Mouse (Mus musculus) erythroid progenitor cell, adult 5-6 weeks (primary cell): ENCODE results near the gene Dapk1. TPM values are rescaled to one million over a fixed set of nuclear protein-coding genes. Genes with fewer than 3 reads are reported as not detected.

Experiments used
- ATAC-seq: replicated peaks from 2 replicates; pipeline ENCODE4 v1.8.0; 2016; ENCODE audit warnings: moderate number of reproducible peaks, mild to moderate bottlenecking, moderate TSS enrichment, inconsistent platforms; ENCODE audit not compliant: poor library complexity, low FRiP score, severe bottlenecking
- total RNA-seq, 2 experiments: library from RNA; stranded (forward) in 1 of 2; stranded (reverse) in 1 of 2; fragments of 150-400 nt in 1 of 2; fragments of 186-747, 209-891 nt in 1 of 2; gene quantifications; 2 replicates each; pipeline versions ENCODE4 v1.2.3 to v1.2.4; 2015 to 2017; ENCODE audit warnings: low replicate concordance in 2 of 2

The Dapk1 gene
- total RNA-seq, 2 experiments from 2014 or later, result 0.23 to 1.3 TPM

- ATAC-seq, result no peak
Measured at GRCm38 (mm10) chr13:60728276-60729054, 126.7 kb downstream of the Dapk1 start.

GRCm38 (mm10) chr13:60729055-60729402 lies 127.3 kb downstream of the Dapk1 start:
- ATAC-seq, result no peak

- no peak for ATAC-seq
Measured at GRCm38 (mm10) chr13:60730587-60730986, 128.8 kb downstream of the Dapk1 start.

DNA sequence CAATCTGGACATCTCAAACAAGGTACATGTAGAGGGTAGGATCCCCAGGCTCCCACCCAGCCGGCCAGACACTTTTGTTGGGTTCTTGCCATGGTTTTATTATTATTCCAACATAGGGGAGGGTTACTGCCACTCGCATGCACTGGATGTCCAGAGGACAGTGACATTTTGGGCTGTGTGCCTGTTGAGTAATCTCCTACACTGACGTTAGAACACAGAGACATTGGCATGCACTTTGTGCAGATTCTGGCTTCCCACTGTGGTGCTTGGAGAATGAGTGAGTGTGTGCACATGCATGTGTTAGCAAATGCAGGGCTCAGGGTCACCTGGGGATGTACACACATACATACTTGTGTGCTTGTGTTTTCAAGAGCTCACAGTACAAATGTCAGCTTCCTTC lies 129.3 kb downstream of the Dapk1 start:
- no peak for ATAC-seq

- no peak for ATAC-seq
Measured at GRCm38 (mm10) chr13:60735306-60735705, 133.6 kb downstream of the Dapk1 start.

DNA sequence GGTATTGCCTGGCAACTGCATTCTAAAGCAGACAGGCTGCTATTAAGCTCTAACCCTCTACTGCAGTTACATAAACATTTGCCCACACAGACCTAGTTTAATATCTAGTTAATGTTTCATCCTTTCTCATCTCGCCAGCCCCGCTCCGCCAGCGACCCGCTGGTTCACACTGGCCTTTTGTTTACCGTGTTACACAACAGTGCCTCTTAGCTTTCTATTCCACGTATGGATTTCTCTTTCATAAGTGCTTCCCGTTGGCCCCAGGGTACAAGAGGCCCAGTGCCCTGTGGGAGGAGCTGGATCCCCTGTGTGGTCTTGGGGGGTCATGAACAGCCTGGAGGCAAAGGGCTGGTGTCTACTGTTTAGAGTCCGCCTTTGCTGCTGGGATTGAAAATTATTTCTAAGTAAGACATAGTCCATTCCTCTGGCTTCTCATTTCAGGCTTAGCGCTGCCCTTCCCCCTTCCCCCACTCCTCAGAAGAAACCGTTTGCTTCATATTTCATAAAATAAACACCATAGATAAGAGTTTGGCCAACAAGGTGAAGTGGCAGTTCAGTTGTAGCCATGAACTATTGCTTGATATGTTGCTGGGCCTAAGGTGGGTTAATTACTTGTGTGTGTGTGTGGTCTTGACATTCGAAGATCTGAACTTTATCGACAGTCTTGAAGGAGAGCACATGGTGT lies 134.8 kb downstream of the Dapk1 start:
- no peak for ATAC-seq

DNA sequence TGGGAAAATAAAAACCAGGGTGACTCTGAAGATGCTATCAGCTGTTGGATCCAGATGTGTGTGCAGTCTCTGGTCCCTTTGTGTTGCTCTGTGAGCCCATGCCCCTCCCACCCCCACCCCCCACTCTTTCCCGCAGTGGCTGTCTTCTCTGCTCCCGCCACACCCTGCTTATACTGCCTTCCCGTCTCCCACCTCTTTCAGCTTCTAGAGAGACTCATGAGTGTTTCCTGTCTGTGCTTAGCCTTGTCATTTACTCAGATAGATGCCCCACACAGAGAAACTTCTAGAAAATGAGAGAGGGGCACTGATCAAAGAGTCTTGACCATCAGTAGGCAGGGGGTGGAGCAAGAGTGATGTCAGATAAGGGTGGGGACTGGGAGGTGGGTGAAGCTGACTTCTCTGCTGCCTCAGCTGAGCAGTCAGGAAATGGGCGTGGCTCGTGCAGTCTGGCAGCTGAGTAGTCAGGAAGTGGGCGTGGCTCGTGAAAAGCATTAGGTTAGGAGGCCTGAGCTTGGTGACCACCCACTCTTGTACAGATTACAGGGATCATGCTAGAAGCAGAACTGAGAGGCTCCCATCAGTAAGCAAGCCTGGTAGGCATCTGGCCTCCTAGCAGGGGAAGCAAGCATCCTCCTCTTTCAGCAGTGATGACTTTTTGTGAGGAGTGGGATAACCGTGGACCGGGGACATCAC lies 136.0 kb downstream of the Dapk1 start:
- ATAC-seq, result peak; percentile 76

DNA sequence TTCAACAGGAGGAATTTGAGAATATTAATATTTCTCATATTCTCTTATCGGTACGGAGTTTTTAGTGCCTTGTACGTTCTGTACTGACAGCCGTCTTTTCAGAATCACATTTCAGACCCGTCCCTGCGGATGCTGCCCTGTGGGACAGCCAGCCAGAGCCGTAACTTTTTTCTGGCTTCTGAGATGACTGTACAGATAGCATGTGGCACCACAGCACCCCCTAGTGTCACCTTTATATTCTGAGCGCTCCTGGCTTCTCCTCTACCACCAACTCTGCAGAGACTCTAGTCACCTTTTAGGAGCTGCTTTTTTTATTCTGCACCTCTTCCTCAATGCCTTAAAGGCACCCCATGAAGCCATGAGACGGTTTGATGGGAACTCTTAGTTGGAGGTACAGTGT lies 136.7 kb downstream of the Dapk1 start:
- ATAC-seq, result peak; percentile 72

DNA sequence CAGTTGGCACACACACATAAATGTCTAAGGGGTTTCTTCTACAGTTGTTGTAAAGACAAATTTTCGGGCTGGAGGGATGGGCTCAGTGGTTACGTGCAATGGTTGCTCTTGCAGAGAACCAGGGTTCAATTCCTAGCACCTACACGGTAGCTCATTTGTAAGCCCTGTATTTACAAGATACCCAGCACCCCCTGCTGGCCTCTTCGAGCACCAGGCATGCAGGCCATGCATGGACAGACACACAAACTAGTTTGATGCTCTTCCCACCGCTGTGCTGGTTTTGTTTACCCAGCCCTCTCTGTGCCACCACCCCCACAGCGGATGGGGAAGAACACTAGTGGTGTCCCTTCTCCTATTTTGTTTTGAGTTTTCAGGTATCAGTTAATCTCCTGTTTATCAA lies 138.5 kb downstream of the Dapk1 start:
- ATAC-seq, result no peak

DNA sequence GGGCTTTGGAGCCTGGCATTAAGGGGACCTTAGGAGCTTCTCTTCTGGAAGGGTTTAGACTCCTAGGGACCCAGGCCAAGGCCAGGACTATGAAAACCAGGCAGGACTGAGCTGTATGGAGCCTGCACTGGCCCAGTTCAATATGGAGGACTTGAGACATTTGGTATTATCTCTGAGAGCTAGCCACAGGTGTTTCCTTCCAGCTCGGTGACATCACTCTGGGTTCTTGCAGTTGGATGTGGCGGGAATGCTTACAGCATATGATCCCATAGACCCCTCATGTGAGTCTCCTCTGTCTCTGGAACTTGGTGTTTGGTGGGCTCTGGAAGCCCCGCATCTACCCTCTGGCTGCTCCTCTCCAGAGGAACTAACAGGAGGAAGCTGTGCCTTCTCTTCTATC lies 140.9 kb downstream of the Dapk1 start:
- ATAC-seq, result no peak

DNA sequence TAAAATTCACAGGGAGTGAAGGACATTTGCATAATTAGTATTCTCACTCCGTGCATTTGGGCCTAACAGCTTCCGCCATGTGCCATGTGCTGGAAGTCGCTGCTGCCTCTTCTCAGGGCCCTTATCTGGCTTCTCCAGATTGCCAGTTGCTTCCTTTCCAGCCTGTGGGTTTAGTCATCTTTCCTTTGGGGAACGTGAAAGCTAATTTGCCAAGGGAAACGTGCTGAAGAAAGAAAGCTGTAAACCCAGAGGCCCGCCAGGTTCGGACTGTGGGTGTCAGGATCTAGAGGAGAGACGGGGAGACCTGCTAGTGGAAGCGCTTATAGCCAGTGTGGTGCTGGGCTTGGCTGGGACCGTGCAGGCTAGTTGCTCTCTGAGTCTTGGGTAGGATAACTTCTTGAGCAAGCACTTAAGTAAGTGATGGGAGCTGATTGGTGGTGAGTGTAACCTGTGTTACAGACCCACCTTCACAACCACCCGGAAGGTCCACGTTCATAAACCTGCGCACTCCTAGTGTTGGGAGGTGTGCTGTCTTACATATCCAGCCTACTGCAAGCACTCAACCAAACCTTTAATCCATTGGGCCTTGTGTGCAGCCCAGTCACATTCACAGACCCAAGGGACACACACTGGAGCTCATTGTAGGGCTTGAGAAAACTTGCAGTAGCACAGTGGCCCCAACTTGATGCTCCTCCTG lies 141.8 kb downstream of the Dapk1 start:
- peak; percentile 58 for ATAC-seq

DNA sequence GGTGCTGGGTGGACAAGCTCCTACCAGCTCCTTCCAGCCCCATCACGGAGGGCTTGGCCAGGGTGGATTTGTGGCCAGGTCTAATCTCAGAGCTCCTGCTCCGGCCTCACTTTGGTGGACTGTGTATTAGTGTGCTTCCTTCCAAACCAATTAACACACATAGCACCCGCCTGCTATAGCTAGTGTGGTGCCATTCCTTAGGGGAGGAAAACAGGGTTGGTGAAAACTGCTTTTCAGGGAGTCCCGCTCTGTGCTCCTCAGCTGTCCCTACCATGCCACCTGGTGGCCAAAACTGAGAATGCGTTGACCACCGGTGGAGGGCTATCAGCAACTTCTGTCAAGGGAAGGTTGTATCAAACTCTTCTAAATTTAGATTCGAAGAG lies 142.3 kb downstream of the Dapk1 start:
- peak; percentile 71 for ATAC-seq

DNA sequence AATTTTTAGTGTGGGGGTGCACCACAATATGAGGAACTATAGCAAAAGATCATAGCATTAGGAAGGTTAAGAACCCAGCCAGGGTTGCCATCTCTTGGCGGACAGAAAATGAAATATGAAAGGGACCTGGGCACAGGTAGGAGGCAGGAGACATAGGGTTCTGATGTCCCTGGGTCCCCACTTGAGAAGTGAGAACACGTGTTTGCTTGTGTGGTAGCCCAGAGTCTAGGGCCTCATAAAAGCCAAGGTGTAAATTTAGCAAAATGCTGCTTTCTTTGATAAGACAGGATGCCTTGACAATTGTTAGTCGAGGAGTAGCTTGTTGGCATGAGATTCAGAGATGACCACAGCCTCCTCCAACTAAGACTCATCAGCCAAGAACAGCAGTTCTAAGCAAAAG lies 143.0 kb downstream of the Dapk1 start:
- ATAC-seq, result no peak

- no peak for ATAC-seq
Measured at GRCm38 (mm10) chr13:60745358-60745757, 143.6 kb downstream of the Dapk1 start.

- ATAC-seq, result no peak
Measured at GRCm38 (mm10) chr13:60746271-60746670, 144.5 kb downstream of the Dapk1 start.

- ATAC-seq, result no peak
Measured at GRCm38 (mm10) chr13:60747201-60747600, 145.5 kb downstream of the Dapk1 start.

DNA sequence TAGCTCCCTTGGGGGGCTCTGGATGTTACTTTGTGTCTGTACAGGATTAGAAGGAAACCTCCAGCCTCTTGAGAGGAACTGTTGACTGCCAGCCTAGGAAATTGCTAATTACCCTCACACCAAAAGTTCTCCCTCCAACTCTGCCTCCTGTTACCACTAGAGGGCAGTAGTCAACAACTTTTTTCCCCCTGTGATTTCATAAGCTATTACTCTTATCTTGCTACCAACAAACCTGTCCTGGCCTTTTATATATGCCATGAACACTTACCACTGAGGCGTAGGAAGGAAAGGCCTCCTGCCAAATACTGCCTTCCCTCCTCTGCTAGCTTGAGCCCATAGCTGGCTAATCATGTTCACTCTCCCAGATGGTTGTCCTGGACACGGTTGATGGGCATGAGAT lies 146.8 kb downstream of the Dapk1 start:
- ATAC-seq, result no peak

DNA sequence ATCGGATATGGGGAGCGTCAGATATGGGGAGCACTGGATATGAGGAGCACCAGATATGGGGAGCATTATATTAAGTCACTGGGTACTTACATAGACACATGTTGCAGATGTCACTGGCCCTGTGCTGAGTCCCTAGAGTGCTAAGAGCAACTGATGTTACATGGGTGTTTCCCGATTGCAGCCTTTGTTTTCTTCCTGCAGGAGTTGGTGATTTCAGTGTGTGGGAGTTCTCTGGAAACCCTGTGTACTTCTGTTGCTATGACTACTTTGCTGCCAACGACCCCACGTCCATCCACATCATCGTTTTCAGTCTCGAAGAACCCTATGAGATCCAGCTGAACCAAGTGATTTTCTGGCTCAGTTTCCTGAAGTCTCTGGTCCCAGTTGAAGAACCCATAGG lies 149.2 kb downstream of the Dapk1 start:
- ATAC-seq, result no peak

GRCm38 (mm10) chr13:60753216-60753615 lies 151.5 kb downstream of the Dapk1 start:
- ATAC-seq, result no peak

DNA sequence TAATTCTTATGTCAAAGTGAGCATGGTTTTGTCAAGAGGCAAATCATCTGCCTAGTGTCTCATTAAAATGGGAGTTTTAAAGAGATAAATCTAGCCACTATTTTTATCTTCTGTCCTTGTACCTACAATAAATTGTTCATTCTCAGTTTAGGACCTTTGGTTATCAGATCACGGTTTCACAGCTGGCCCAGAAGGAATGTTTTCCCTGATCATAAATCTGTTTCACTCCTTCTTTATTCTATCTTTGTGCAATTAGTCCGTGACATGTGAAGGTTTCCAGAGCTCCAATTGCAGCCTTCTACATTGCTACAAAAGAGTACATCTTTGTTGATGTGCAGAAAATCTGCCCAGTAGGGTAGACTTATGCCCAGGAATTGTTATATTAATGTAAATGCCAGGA lies 153.5 kb downstream of the Dapk1 start:
- no peak for ATAC-seq
